Mouse (Mus musculus): ENCODE data around the gene Cdhr2.

Cdhr2 gene

DNA sequence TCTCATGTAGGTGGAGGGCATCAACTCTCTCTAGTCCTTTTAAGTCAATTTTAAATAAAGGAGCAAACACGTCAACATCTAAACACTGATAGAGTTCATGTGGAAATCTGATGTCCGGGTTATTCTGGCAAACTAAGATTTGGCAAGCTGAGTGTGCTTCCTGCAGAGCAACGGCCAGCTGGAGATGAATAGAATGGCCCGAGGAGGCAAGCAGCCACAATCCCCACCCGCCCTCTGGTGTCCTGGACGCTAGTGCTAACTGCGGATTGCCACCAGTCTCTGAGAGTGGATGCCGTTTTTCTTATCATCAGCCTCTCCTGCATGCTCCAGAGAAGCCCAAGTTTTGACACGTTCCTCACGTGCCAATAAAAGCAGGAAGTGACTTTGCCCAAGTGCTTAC, 45.6 kb downstream of the Cdhr2 start:
- in situ Hi-C loops (cut with MboI; ENCODE audit: low pct_unique_long_range_greater_than_20kb in 1 of 2, low sequenced_read_pairs in 2 of 2, unreplicated experiment in 1 of 2) = loop anchor here in 1 of 2 experiments (25.0 kb wide), 1 partner anchor 1090 kb away; the partner anchor contains the start of gene Pitx1

DNA sequence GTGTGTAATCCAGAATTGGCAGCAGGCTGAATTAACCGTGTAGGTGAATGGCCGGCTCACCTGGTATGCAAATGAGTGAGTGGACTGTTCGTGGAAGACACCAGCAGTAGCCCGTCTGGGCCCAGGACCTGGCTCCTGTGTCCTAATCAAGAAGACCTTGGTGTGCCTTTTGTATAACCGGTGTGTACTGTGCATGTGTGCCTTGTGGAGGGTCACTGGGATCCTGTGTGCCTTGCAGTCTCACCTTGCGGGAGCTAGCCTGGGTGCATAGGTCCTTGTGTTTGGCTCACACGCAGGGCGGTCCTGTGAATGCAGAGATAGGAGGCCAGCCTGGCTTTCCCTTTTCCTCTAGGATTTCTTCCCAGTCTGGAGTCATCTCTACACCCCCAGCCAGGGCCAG, 46.9 kb downstream of the Cdhr2 start:
- in situ Hi-C loops (cut with MboI; ENCODE audit: low pct_unique_long_range_greater_than_20kb in 1 of 2, low sequenced_read_pairs in 2 of 2, unreplicated experiment in 1 of 2) = loop anchor here in 1 of 2 experiments (25.0 kb wide), 1 partner anchor 1089 kb away; the partner anchor contains the start of gene Pitx1

DNA sequence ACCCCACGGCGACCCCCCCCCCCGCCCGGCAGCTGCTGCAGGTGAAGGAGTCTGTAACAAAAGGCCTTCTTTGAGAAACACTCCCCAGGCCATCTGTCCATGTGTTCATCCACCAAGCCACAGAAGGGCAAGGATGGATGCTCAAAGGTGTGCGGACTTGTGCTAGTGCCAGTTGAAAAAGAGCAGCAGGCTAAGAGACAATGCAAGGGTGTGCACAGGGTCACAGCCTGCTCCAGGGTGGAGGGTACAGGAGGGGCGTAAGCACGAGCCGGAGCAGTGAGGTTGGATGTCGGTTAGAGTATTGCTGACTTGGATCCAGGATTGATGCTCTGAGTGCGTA, 47.4 kb downstream of the Cdhr2 start:
- in situ Hi-C loops (cut with MboI; ENCODE audit: low pct_unique_long_range_greater_than_20kb in 1 of 2, low sequenced_read_pairs in 2 of 2, unreplicated experiment in 1 of 2) = loop anchor here in 1 of 2 experiments (25.0 kb wide), 1 partner anchor 1089 kb away; the partner anchor contains the start of gene Pitx1

DNA sequence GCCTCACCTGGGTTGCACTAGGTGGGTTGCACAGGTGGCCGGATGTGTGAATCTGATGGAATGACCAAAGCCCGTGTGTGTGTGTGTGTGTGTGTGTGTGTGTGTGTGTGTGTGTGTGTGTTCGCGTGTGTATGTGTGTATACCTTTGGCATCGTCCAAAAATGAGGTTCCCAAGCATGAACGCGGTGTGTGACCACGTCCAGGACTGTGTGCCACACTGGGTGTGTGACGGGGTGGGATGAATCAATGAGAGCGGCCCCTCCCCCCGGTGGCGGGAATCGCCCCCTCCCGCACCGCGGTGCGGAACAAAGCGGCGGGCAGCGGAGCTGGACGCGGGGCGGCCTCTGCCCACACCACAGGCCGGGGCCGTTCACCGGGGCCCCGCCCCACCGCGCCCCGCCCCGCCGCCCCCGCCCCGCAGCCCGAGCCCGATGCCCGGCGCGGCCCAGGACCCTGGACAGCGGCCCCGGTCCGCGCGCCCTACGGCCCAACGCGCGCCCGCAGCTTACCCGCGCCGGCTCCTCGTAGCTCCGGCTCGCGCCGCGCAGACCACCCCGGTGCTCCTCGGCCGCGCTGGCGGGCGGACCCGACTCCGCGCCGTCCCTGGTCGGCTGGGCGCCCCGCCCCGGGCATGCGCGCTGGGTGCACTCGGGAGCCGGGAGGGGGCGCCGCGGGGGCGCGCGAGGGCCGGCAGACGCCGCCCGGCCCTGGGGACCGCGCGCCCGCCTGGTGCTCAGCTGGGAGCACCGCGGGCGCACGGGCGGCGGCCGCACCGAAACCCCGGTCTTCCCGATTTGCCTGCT, 48.0 kb downstream of the Cdhr2 start:
- in situ Hi-C loops (cut with MboI; ENCODE audit: low pct_unique_long_range_greater_than_20kb in 1 of 2, low sequenced_read_pairs in 2 of 2, unreplicated experiment in 1 of 2) = loop anchor here in 1 of 2 experiments (25.0 kb wide), 1 partner anchor 1088 kb away; the partner anchor contains the start of gene Pitx1

DNA sequence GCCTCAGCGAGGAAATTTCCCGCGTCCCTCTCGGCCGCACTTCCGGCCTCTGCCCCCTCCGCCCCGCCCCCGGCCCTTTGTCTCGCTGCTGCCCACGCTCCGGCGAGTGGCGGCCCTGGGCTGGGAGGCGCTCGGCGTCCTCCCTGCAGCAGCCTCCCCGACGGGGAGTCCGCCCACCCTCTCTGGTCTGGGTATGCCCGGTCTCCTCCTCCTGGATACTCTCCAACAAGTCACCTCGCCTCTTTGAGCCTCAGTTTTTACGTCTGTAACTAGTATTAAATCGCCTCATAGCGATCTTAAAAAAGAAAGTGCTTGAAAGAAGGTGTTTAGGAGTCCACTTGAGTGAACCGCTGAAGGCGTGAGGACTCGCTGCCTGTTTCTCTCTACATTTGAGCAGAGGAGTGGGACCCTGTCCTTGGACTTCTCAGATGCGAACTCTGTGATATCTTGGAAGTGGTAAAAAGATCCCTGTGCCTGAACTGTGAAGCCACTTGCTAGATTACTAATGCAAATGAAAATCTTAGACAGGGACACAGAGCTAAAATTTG, 48.7 kb downstream of the Cdhr2 start, which contains the start of gene Gprin1:
Gene Gprin1 (minus strand): TSS at position 11 of the 548 bp plus-strand sequence.
- in situ Hi-C loops (cut with MboI; ENCODE audit: low pct_unique_long_range_greater_than_20kb in 1 of 2, low sequenced_read_pairs in 2 of 2, unreplicated experiment in 1 of 2) = loop anchor here in 1 of 2 experiments (25.0 kb wide), 1 partner anchor 1087 kb away; the partner anchor contains the start of gene Pitx1

DNA sequence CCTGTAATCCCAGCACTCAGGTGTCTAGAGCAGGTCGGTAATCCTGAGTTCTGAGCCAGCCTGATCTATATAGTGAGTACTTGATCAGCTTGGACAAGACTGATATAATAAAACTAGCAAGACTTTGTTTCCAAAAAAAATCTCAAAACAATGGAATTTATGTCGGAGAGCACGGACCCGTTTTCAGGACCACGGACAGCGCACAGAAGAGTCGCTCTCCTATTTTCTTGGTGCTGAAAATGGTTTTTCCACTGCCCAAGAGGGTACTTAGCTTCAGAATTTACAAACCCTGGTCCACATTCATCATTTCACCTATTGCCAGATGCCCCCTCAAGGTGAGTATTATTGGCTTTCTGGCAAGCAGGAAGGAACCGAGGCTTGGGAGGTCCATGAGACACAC, 49.4 kb downstream of the Cdhr2 start:
- in situ Hi-C loops (cut with MboI; ENCODE audit: low pct_unique_long_range_greater_than_20kb in 1 of 2, low sequenced_read_pairs in 2 of 2, unreplicated experiment in 1 of 2) = no loop called here

DNA sequence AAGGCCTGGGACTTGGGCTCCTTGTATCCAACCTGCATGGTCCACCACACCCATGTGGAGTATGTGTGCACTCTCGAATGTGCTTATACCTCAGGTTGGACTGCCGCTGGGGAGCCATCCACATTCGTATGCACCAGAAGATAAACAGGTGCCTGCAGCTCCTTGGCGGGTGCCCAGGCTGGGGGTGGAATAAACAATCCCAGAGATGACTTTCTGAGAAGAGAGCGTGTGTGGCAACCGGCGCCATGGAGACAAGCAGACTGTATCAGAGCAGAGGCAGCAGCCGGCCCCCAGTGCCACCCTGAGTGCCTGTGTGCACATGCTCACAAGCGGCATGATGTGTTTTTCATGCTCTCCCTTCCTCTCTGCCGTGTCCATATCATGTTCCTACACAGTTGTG, 51.4 kb downstream of the Cdhr2 start:
- in situ Hi-C loops (cut with MboI; ENCODE audit: low pct_unique_long_range_greater_than_20kb in 1 of 2, low sequenced_read_pairs in 2 of 2, unreplicated experiment in 1 of 2) = no loop called here

DNA sequence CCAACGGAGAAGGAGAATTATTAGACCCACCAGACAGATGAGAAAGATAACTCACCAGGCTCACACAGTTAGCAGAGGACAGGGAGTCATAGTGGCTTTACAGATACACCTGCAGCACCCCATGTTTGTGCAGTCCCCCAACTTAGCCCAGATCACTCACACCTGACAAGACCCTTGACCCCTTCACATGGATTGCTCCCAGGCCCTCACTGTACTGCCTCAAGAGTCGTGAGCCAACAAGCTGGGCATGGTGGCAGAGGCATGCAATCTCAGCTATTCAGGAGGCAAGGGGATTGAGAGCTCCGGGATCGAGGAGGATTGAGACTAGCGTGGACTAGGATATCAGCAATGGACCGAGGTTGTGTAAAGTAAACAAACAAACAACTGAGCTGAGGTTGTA, 52.5 kb downstream of the Cdhr2 start:
- in situ Hi-C loops (cut with MboI; ENCODE audit: low pct_unique_long_range_greater_than_20kb in 1 of 2, low sequenced_read_pairs in 2 of 2, unreplicated experiment in 1 of 2) = no loop called here

DNA sequence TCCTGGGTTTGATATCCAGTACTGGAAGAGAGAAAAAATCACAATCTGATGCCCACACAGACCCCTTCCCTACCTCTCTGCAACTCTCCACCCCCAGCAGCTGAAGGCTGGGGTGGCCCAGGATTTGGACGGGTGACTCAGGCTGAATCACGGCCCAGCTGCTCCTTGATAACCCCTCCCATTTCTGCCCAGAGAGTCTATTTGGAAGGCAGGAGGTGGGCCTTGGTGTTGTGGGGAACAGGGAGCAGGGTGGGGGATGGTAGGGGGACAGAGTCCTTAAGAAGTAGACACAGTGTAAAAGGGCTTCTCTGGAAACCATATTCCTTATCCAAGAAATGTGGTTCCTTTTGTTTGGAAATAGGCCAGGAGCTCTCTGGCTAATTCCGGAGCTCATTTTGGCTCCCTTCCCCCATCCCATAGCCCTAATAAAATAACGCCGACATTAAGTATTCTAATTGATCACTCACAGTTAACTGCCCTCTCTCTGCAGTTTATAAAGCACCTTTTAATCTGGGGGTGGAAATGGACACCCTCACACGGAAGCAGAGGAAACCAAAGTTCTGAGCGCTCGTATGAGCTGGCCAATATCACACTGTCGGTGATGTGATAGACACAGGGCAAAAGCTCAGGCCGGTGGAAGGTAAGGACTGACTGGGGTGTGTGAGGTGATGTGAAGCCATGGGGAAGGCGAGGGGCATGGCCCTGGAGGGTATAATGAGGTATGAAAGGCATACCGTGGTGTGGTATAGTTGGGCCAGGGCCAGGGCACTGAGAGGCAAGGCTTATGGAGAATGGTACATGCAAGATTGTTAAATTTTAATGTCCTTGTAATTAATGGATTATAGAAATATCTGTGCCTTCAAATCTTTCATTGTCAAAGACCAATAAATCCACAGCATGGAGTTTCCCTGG, 53.2 kb downstream of the Cdhr2 start:
- in situ Hi-C loops (cut with MboI; ENCODE audit: low pct_unique_long_range_greater_than_20kb in 1 of 2, low sequenced_read_pairs in 2 of 2, unreplicated experiment in 1 of 2) = no loop called here

DNA sequence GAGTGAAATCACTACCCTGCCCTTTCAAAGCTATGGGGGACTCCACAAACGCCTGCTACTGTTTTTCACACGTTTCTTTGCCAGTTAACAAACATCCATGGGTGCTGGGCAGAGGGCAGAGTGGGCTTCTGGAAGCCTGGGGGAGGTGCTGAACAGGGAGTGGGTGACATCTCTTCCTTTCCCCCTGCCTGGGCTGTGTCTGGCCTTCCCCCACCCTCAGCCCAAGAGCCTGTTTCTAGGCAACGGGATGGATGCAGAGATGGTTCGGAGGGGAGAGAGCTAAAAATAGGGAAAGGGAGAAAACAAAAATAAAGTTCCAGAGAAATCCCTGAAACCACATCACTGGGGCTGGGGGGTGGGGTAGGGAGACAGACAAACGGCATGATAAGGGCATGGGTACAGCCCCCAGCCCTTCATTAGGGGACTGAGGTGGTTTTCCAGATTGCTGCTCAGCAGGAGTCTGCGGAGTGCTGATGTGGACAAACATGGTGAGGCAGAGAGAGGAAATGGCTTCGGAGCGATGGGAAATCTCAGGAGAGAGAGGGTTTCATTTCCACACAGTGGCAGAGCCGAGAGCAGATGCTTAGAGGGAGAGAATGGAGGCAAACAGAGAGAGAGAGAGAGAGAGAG, 54.1 kb downstream of the Cdhr2 start:
- in situ Hi-C loops (cut with MboI; ENCODE audit: low pct_unique_long_range_greater_than_20kb in 1 of 2, low sequenced_read_pairs in 2 of 2, unreplicated experiment in 1 of 2) = no loop called here

DNA sequence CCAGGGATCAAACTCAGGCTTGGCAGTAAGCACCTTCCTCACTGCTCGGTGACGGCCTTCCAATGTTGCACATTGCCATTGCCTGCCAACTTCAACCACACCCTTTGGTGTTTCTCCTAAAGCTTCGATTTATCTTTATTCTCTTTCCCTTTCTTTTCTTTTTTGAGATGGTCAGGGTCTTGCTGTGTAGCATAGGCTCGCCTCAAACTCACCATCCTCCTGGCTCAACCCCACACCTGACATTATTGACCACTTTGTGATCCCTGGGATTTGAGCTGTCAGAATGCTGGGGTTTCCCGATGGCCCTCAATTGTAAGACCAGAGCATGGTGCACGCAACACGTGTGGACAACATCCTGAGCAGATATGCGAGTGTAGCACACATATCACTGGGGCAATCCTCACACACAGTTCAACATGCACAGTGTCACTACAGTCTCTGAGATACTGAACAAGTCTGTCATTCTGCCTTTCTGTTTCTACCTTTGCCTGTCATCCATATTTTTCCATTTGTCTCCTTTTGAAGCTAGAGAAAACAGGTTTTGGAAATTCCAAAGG, 55.0 kb downstream of the Cdhr2 start:
- in situ Hi-C loops (cut with MboI; ENCODE audit: low pct_unique_long_range_greater_than_20kb in 1 of 2, low sequenced_read_pairs in 2 of 2, unreplicated experiment in 1 of 2) = no loop called here

DNA sequence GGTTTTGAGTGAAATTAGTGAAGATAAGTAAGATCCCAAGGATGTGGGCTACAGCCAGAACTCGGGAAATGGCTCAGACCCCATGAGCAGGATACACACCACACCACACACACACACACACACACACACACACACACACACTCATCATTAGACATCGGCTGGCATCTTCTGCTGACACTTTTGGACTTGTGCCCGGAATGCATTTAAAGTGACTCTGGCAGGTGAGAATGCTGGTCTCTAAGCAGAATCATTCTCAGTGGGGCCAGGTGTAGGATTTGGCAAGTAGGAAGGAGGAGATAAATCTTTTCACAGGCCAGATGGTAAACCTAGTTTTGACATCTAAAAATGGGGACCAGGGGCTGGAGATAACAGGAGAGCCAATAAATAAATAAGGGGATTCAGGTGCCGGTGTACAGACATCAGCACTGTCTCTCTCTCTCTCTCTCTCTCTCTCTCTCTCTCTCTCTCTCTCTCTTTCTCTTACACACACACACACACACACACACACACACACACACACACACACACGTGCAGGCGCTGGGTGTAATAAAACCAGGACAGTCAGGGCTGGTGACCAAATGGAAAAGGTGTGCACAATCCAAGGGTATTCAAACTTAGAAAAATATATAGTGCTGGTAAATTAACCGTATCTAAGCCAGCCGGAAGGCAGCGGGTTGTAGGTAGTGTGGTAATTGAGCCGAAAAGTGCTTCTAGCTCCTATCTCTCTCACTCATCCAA, 56.0 kb downstream of the Cdhr2 start:
- in situ Hi-C loops (cut with MboI; ENCODE audit: low pct_unique_long_range_greater_than_20kb in 1 of 2, low sequenced_read_pairs in 2 of 2, unreplicated experiment in 1 of 2) = no loop called here

DNA sequence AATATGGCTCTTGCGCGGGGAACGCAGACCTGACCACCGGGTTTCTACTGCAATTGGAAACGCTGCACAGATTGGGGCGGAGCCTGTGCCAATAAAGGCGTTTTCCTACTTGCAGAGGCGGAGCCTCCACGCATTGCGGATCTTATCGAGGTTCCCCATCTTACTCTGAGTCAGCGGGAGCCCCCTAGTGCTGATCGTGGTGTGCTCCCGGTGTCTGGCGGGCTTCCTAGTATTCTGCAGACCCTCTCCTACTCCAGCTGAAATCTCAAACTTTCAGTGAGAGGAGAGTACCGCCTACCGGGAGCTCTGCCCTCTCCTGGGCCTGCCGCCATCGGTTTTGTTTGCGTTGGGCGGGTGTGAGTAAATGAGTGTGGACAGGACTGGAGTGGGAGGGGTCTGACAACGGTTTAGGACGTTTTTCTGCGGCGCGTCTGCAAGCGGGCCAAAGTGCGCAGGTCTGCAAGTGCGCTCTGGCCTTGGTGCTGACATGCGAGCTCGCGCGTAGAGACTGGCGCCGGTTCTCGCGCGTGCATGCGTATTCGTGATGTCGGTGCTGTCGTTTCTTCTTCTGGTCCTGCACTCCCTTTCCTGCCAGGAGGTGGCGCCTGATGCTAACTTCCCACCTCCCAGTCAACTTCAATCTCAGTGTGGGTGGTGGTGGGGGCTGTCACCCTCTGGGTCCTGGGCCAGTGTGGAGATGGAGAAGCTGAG, 56.9 kb downstream of the Cdhr2 start:
- in situ Hi-C loops (cut with MboI; ENCODE audit: low pct_unique_long_range_greater_than_20kb in 1 of 2, low sequenced_read_pairs in 2 of 2, unreplicated experiment in 1 of 2) = no loop called here

DNA sequence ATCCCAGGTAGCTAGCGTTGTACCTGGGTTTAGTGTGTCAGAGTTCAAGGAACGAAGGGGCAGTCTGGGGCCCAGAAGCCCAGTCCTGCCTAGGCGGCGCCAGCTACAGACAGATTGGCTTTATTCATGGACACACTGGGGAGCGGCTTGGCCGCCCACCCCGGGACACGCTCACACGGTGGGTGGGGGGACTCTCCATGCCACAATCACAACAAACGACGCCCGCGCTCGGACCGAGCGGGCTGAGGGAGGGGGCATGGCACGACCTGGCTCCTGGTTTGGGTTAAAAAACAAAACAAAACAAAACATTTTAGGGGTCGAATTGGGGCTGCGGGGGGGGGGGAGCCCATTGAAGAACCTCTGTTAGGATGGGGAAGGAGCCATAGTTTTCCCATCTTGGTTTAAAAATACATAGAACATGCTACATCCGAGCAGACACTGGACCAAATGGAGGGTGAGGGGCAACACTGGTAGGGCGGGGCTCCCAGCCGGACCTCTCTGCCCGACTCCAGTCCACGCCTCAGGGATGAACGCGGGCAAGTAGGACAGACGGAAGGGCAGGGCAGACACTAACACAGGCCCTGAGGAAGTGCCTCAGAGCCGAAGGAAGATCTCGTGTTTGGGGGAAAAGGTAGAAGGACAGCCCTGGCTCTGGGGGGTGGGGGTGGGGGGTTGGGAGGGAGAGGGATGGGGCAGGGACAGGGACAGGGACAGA, 57.7 kb downstream of the Cdhr2 start:
- in situ Hi-C loops (cut with MboI; ENCODE audit: low pct_unique_long_range_greater_than_20kb in 1 of 2, low sequenced_read_pairs in 2 of 2, unreplicated experiment in 1 of 2) = no loop called here

DNA sequence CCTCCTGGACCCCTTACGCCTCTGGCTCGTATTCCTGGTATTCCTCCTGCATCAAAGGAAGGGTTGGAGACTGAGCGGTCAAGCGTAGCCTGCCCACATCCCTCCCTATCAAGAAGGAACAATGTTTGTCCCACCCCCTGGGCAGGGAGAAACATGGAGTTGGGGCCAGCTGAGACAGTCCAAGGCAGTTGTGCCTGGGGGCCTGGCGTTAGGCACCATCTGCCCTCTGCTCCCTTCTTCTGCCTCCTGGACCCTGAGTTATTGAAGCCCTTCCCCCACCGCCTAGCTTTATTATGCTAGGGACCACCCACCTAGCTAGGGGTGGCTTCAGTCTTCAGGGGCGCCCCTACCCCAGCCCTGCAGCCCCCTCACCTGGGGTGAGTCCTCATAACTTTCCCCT, 58.2 kb downstream of the Cdhr2 start:
- in situ Hi-C loops (cut with MboI; ENCODE audit: low pct_unique_long_range_greater_than_20kb in 1 of 2, low sequenced_read_pairs in 2 of 2, unreplicated experiment in 1 of 2) = no loop called here

DNA sequence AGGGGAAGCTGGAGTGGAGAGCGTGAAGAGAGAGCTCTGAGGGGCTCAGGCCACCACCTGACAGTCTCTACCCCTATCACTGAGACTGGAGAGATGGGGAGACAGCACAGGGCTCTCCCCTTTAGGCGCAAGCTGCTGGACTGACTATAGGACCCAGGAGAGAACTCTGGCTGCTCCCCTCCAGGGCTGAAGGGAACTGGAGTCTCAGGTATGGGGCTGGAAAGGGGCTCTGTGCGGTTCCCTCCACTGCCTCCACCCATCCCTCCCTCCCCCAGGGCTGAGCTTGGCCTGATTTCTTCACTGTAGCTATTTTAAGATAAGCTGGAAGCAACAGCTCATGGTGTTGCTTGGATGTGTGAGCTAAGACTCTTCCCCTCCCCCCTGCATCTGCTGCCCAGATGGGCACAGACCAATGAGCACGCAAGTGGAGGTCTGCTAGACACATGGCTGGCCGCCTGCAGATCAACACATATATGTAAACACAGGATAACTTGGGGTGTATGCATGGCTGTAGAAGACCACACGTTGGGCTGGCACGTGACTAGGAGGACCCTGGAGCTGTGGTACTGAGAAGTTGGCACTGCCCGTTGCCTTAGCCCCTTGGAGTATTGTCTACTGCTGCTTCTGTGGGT, 59.0 kb downstream of the Cdhr2 start:
- in situ Hi-C loops (cut with MboI; ENCODE audit: low pct_unique_long_range_greater_than_20kb in 1 of 2, low sequenced_read_pairs in 2 of 2, unreplicated experiment in 1 of 2) = no loop called here
